In the genomic region with DNA sequence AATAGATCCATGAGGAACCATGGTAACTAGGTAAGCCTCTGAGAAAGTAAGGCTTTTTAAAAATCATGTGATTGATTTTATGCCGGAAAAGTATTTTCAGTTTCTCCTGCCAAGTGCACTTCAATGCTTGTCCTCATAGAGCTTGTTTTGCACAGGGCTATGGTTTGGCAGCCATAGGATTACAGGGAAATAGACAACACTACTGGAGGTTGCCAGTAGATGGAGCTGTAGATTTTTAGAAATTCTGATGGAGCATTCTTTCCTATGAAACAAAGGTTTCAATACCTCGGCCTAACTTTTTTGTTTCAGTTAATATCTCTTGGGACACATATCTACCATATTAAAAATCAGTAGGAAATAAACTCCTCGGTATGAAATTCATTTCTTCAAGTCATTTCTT, we compare ENCODE assay signal across 10 mouse cellular contexts.
A peak's percentile ranks its signal among the peaks of the same experiment; 100 is the strongest.
DNase-seq lines count a peak whose midpoint lies in the region; ATAC-seq and TF ChIP-seq lines count a peak whose summit lies in the region.
"Had no signal": no experiment of that assay in that cellular context is flagged by ENCODE, and none has a peak within 500 bp of the region (broad histone marks: within the 10 kb centered on the region; RNA-seq: fewer than 3 reads in every experiment).

No protein-coding gene starts in this region.

- 42% methylated on average over 3 of the region's 3 CpGs for WGBS in liver, adult 2 months
- 40% methylated on average over 3 of the region's 3 CpGs for WGBS in liver, embryonic 12.5 days (ENCODE audit: insufficient replicate concordance)

- no peak for DNase-seq in gastrocnemius, adult 2 months
- DNase-seq in gastrocnemius, adult 8-10 months (ENCODE audit: low spot score in 2 of 2): no peak
- DNase-seq in liver, adult 2 months (ENCODE audit: extremely low read depth, low read depth, low spot score): peak; percentile 11
- peak; percentile 54 for DNase-seq in embryo, embryonic 11 days
- peak; percentile 47 for DNase-seq in mesoderm, embryonic 11.5 days (ENCODE audit: low read depth, low spot score)
- DNase-seq in ovary, postnatal 36 days (ENCODE audit: low spot score): no peak
- DNase-seq in cerebellum, postnatal 4 days (ENCODE audit: low spot score in 2 of 2): no peak
- DNase-seq: cerebellum, adult 9-10 months; gastrocnemius, postnatal 36 days had no signal

- no peaks in the 10 kb centered on the region for H3K27me3 ChIP-seq in liver, adult 2 months (ENCODE audit: control insufficient read depth, insufficient read depth, low read length)
- no peaks in the 10 kb centered on the region for H3K27me3 ChIP-seq in liver, embryonic 12.5 days (replicated peaks)

- H3K4me2 ChIP-seq in liver, embryonic 12.5 days: no peak overlapping the region

- no peak for TF ChIP-seq POLR2A in liver, adult 2 months (IDR thresholded peaks at IDR 0.05; ENCODE audit: extremely low read depth, insufficient read depth, low read length)

- H3K9ac ChIP-seq in liver, adult 2 months (ENCODE audit: low read depth, low read length): no peak overlapping the region
- no peak overlapping the region for H3K9ac ChIP-seq in liver, embryonic 12.5 days

- no peak overlapping the region for H3K4me3 ChIP-seq in gastrocnemius, adult 2 months
- H3K4me3 ChIP-seq in liver, adult 2 months (ENCODE audit: insufficient read depth, low read depth, low read length): no peak overlapping the region
- no peak overlapping the region for H3K4me3 ChIP-seq in liver, embryonic 12.5 days

- H3K27ac ChIP-seq in gastrocnemius, adult 2 months: no peak overlapping the region
- H3K27ac ChIP-seq in liver, adult 2 months (replicated peaks; ENCODE audit: insufficient read depth, low read depth, low read length): no peak overlapping the region
- H3K27ac ChIP-seq in liver, embryonic 12.5 days: no peak overlapping the region

- no peak for ATAC-seq in liver, embryonic 12.5 days

- no peaks in the 10 kb centered on the region for H3K4me1 ChIP-seq in liver, adult 2 months (ENCODE audit: control insufficient read depth, insufficient read depth, low read length)
- no peaks in the 10 kb centered on the region for H3K4me1 ChIP-seq in liver, embryonic 12.5 days

- TF ChIP-seq CTCF in gastrocnemius, adult 2 months (IDR thresholded peaks at IDR 0.05): peak; percentile 45
- TF ChIP-seq CTCF in liver, adult 2 months (IDR thresholded peaks at IDR 0.05; ENCODE audit: low read depth, low read length): no peak

- H3K79me2 ChIP-seq in liver, adult 2 months (ENCODE audit: control insufficient read depth, insufficient read depth, low read length): no peaks in the 10 kb centered on the region

- intact Hi-C loops in gastrocnemius, adult 2 months (cut with DNase I): no loop called here

- no peaks in the 10 kb centered on the region for H3K36me3 ChIP-seq in liver, adult 2 months (ENCODE audit: control insufficient read depth, insufficient read depth, low read length)
- no peaks in the 10 kb centered on the region for H3K36me3 ChIP-seq in liver, embryonic 12.5 days

- no peaks in the 10 kb centered on the region for H3K9me3 ChIP-seq in liver, embryonic 12.5 days (replicated peaks)

Comparison
In these comparisons a context has a peak if more than half of its experiments do, and no peak if none do; other contexts are left out.
1. DNase-seq: peak in liver, adult 2 months (single experiment), embryo, embryonic 11 days (single experiment) and mesoderm, embryonic 11.5 days (single experiment); none in gastrocnemius, adult 2 months (single experiment), gastrocnemius, adult 8-10 months (0 of 2), ovary, postnatal 36 days (single experiment) and cerebellum, postnatal 4 days (0 of 2).